Mouse (Mus musculus): ENCODE data around the gene Olfr1420. TPM values are rescaled to one million over a fixed set of nuclear protein-coding genes. Genes with fewer than 3 reads are reported as not detected.
"Not testable (repeated sequence)": the region's sequence is repeated elsewhere in the genome, so short reads cannot be mapped to it uniquely, and the experiment has no call there.

Gene Olfr1420
- polyA plus RNA-seq (2015; fragmentation: Nextera tagmentation; extraction: Ambion mirVana) = 0.16 TPM in 1 of 2 replicates, not detected in the other

GRCm38 (mm10) chr19:11886265-11886664 lies at the start of gene Olfr1420:
Gene Olfr1420 (plus strand): TSS chr19:11886565.
- Histone ChIP-seq H3K36me3 (no peaks in the 10 kb centered on the region), H3K27me3 (no peaks in the 10 kb centered on the region), H3K9ac (replicated peaks) (no peak within 1 kb of the TSS), H3K4me3 (replicated peaks) (no peak within 1 kb of the TSS), H3K4me1 (replicated peaks) (no peaks in the 10 kb centered on the region), H3K4me2 (replicated peaks) (no peak within 1 kb of the TSS), H3K27ac (no peak within 1 kb of the TSS), H3K9me3 (no peaks in the 10 kb centered on the region)
- ATAC-seq = no peak
- WGBS = 44% methylated on average over 1 of the region's 1 CpGs

GRCm38 (mm10) chr19:11839119-11839518 lies 47.2 kb upstream of the Olfr1420 start, which contains the start of gene Olfr1417:
Gene Olfr1417 (minus strand): TSS chr19:11839219.
- Histone ChIP-seq H3K9me3 (no peaks in the 10 kb centered on the region), H3K27me3 (no peaks in the 10 kb centered on the region), H3K4me1 (replicated peaks) (no peaks in the 10 kb centered on the region), H3K9ac (replicated peaks) (no peak within 1 kb of the TSS), H3K36me3 (no peaks in the 10 kb centered on the region), H3K27ac (no peak within 1 kb of the TSS), H3K4me3 (replicated peaks) (no peak within 1 kb of the TSS), H3K4me2 (replicated peaks) (no peak within 1 kb of the TSS)
- no peak for ATAC-seq
- 85% methylated on average over 4 of the region's 4 CpGs for WGBS

GRCm38 (mm10) chr19:11846333-11846732 lies 40.0 kb upstream of the Olfr1420 start:
- H3K4me3 ChIP-seq (replicated peaks) = no peak overlapping the region
- H3K27ac ChIP-seq = no peak overlapping the region
- no peak for ATAC-seq
- no peaks in the 10 kb centered on the region for H3K9me3 ChIP-seq
- no peak overlapping the region for H3K9ac ChIP-seq (replicated peaks)
- no peak overlapping the region for H3K4me2 ChIP-seq (replicated peaks)
- no peaks in the 10 kb centered on the region for H3K27me3 ChIP-seq
- 85% methylated on average over 4 of the region's 4 CpGs for WGBS
- H3K4me1 ChIP-seq (replicated peaks) = no peaks in the 10 kb centered on the region
- no peaks in the 10 kb centered on the region for H3K36me3 ChIP-seq

- 75% methylated on average over 4 of the region's 4 CpGs for WGBS
- Histone ChIP-seq H3K4me1 (replicated peaks) (no peaks in the 10 kb centered on the region), H3K4me3 (replicated peaks) (no peak overlapping the region), H3K36me3 (no peaks in the 10 kb centered on the region), H3K27me3 (no peaks in the 10 kb centered on the region), H3K4me2 (replicated peaks) (no peak overlapping the region), H3K9ac (replicated peaks) (no peak overlapping the region), H3K27ac (no peak overlapping the region), H3K9me3 (no peaks in the 10 kb centered on the region)
- no peak for ATAC-seq
Measured at GRCm38 (mm10) chr19:11852652-11853051, 33.7 kb upstream of the Olfr1420 start.

GRCm38 (mm10) chr19:11854821-11855220 lies 31.5 kb upstream of the Olfr1420 start:
- Histone ChIP-seq H3K9ac (replicated peaks) (no peak overlapping the region), H3K27ac (no peak overlapping the region), H3K27me3 (no peaks in the 10 kb centered on the region), H3K4me2 (replicated peaks) (no peak overlapping the region), H3K4me1 (replicated peaks) (no peaks in the 10 kb centered on the region), H3K9me3 (no peaks in the 10 kb centered on the region), H3K4me3 (replicated peaks) (no peak overlapping the region), H3K36me3 (no peaks in the 10 kb centered on the region)
- no peak for ATAC-seq
- 86% methylated on average over 2 of the region's 2 CpGs for WGBS

GRCm38 (mm10) chr19:11856506-11856905 lies 29.9 kb upstream of the Olfr1420 start:
- Histone ChIP-seq H3K4me1 (replicated peaks) (no peaks in the 10 kb centered on the region), H3K27ac (no peak overlapping the region), H3K4me3 (replicated peaks) (no peak overlapping the region), H3K27me3 (no peaks in the 10 kb centered on the region), H3K4me2 (replicated peaks) (no peak overlapping the region), H3K36me3 (no peaks in the 10 kb centered on the region), H3K9ac (replicated peaks) (no peak overlapping the region), H3K9me3 (no peaks in the 10 kb centered on the region)
- 81% methylated on average over 6 of the region's 6 CpGs for WGBS
- no peak for ATAC-seq

GRCm38 (mm10) chr19:11860966-11861365 lies 25.4 kb upstream of the Olfr1420 start, which contains the start of gene Olfr1418:
Gene Olfr1418 (minus strand): TSS chr19:11861066.
- Histone ChIP-seq H3K9ac (replicated peaks) (no peak within 1 kb of the TSS), H3K4me2 (replicated peaks) (no peak within 1 kb of the TSS), H3K4me1 (replicated peaks) (no peaks in the 10 kb centered on the region), H3K36me3 (no peaks in the 10 kb centered on the region), H3K27ac (no peak within 1 kb of the TSS), H3K4me3 (replicated peaks) (no peak within 1 kb of the TSS), H3K27me3 (no peaks in the 10 kb centered on the region), H3K9me3 (no peaks in the 10 kb centered on the region)
- ATAC-seq = no peak
- WGBS = 100% methylated on average over 1 of the region's 1 CpGs

- no peak overlapping the region for H3K4me3 ChIP-seq (replicated peaks)
- no peak for ATAC-seq
- no peaks in the 10 kb centered on the region for H3K36me3 ChIP-seq
- no peaks in the 10 kb centered on the region for H3K27me3 ChIP-seq
- no peaks in the 10 kb centered on the region for H3K9me3 ChIP-seq
- no peak overlapping the region for H3K9ac ChIP-seq (replicated peaks)
- H3K4me2 ChIP-seq (replicated peaks) = no peak overlapping the region
- H3K4me1 ChIP-seq (replicated peaks) = no peaks in the 10 kb centered on the region
- 78% methylated on average over 2 of the region's 2 CpGs for WGBS
- H3K27ac ChIP-seq = no peak overlapping the region
Measured at GRCm38 (mm10) chr19:11867837-11868236, 18.5 kb upstream of the Olfr1420 start.

GRCm38 (mm10) chr19:11875006-11875405 lies 11.4 kb upstream of the Olfr1420 start, which contains the start of gene Olfr1419:
Gene Olfr1419 (minus strand): TSS chr19:11875106.
- Histone ChIP-seq H3K9me3 (no peaks in the 10 kb centered on the region), H3K27ac (no peak within 1 kb of the TSS), H3K4me2 (replicated peaks) (no peak within 1 kb of the TSS), H3K9ac (replicated peaks) (no peak within 1 kb of the TSS), H3K27me3 (no peaks in the 10 kb centered on the region), H3K4me1 (replicated peaks) (no peaks in the 10 kb centered on the region), H3K4me3 (replicated peaks) (no peak within 1 kb of the TSS), H3K36me3 (no peaks in the 10 kb centered on the region)
- WGBS = 76% methylated on average over 1 of the region's 1 CpGs
- no peak for ATAC-seq

GRCm38 (mm10) chr19:11878404-11878803 lies 8.0 kb upstream of the Olfr1420 start:
- not testable (repeated sequence) for H3K4me3 ChIP-seq (replicated peaks); H3K9ac ChIP-seq (replicated peaks); H3K27ac ChIP-seq; H3K27me3 ChIP-seq; H3K4me1 ChIP-seq (replicated peaks); ATAC-seq; H3K36me3 ChIP-seq; H3K4me2 ChIP-seq (replicated peaks); H3K9me3 ChIP-seq
- 63% methylated on average over 22 of the region's 22 CpGs for WGBS

GRCm38 (mm10) chr19:11911021-11911420 lies 24.7 kb downstream of the Olfr1420 start:
- H3K9me3 ChIP-seq = no peaks in the 10 kb centered on the region

GRCm38 (mm10) chr19:11911603-11912002 lies 25.2 kb downstream of the Olfr1420 start:
- H3K4me1 ChIP-seq (replicated peaks) = peaks cover 39% of the 10 kb centered on the region
- ATAC-seq = peak; percentile 53
- peak overlapping the region; percentile 88 for H3K4me3 ChIP-seq (replicated peaks)
- peak overlapping the region; percentile 77 for H3K4me2 ChIP-seq (replicated peaks)
- WGBS = 4% methylated on average over 17 of the region's 17 CpGs
- no peaks in the 10 kb centered on the region for H3K27me3 ChIP-seq
- H3K9ac ChIP-seq (replicated peaks) = peak overlapping the region; percentile 73
- peak overlapping the region; percentile 91 for H3K27ac ChIP-seq
- H3K36me3 ChIP-seq = peaks cover 7% of the 10 kb centered on the region
- no peaks in the 10 kb centered on the region for H3K9me3 ChIP-seq

More at GRCm38 (mm10) chr19:11911021-11911420, 24.7 kb downstream of the Olfr1420 start:
- 94% methylated on average over 5 of the region's 5 CpGs for WGBS
- Histone ChIP-seq H3K9ac (replicated peaks) (no peak overlapping the region; the same call in 1 of the 2 replicates), H3K27me3 (no peaks in the 10 kb centered on the region), H3K4me3 (replicated peaks) (peak overlapping the region; percentile 88), H3K36me3 (peaks cover 7% of the 10 kb centered on the region), H3K4me2 (replicated peaks) (peak overlapping the region; percentile 77), H3K27ac (no peak overlapping the region), H3K4me1 (replicated peaks) (peaks cover 36% of the 10 kb centered on the region)
- no peak for ATAC-seq

- WGBS = under 1% methylated on average over 53 of the region's 53 CpGs
- Histone ChIP-seq H3K36me3 (peaks cover 7% of the 10 kb centered on the region), H3K9me3 (no peaks in the 10 kb centered on the region), H3K4me1 (replicated peaks) (peaks cover 39% of the 10 kb centered on the region), H3K27me3 (no peaks in the 10 kb centered on the region), H3K27ac (peak within 1 kb of the TSS; percentile 92), H3K4me3 (replicated peaks) (peak within 1 kb of the TSS; percentile 88), H3K9ac (replicated peaks) (peak within 1 kb of the TSS; percentile 91), H3K4me2 (replicated peaks) (peak within 1 kb of the TSS; percentile 82)
- peak; percentile 97 for ATAC-seq
Measured at GRCm38 (mm10) chr19:11912037-11912532, 25.7 kb downstream of the Olfr1420 start, which contains the start of gene Patl1. Gene Patl1 (plus strand): TSS chr19:11912399.

Measured in midbrain, embryonic 13.5 days (tissue).